Mouse (Mus musculus) hindbrain, embryonic 14.5 days (tissue): ENCODE data around the gene Gnb1l. TPM values are rescaled to one million over a fixed set of nuclear protein-coding genes. Genes with fewer than 3 reads are reported as not detected.

ENCODE experiments used
- ATAC-seq: fragments of 200-750 bp; cut with Nextera tagmentation; 2 replicates; pipeline ENCODE4 v1.8.0; 2017; ENCODE audit warnings: moderate number of reproducible peaks, mild to moderate bottlenecking, moderate TSS enrichment, moderate library complexity; ENCODE audit not compliant: low FRiP score
- DNase-seq: peaks from one replicate; pipeline ENCODE4 v3.0.0-alpha.2; 2015; ENCODE audit warnings: low spot score
- H3K27ac ChIP-seq: fragments of 300-500 bp; sonication (generic); 2 replicates; pipeline ENCODE4 v1.5.1; 2014; ENCODE audit warnings: mild to moderate bottlenecking, moderate library complexity
- H3K27me3 ChIP-seq: fragments of 300-500 bp; sonication (generic); 2 replicates; pipeline ENCODE4 v1.6.1; 2014; ENCODE audit warnings: mild to moderate bottlenecking, low read length, mixed read lengths; ENCODE audit not compliant: control insufficient read depth, insufficient read depth
- H3K36me3 ChIP-seq: fragments of 300-500 bp; sonication (generic); replicated peaks from 2 replicates; pipeline ENCODE4 v1.6.1; 2014; ENCODE audit not compliant: control insufficient read depth, insufficient read depth
- H3K4me1 ChIP-seq: fragments of 300-500 bp; sonication (generic); replicated peaks from 2 replicates; pipeline ENCODE4 v1.6.1; 2014; ENCODE audit warnings: antibody characterized with exemption, low read length, mixed read lengths; ENCODE audit not compliant: control insufficient read depth, insufficient read depth
- H3K4me2 ChIP-seq: fragments of 300-500 bp; sonication (generic); replicated peaks from 2 replicates; pipeline ENCODE4 v1.6.1; 2014; ENCODE audit warnings: mild to moderate bottlenecking, moderate library complexity
- H3K4me3 ChIP-seq: fragments of 300-500 bp; sonication (generic); replicated peaks from 2 replicates; pipeline ENCODE4 v1.5.1; 2014; ENCODE audit warnings: mild to moderate bottlenecking, low read length
- H3K9ac ChIP-seq: fragments of 300-500 bp; sonication (generic); 2 replicates; pipeline ENCODE4 v1.6.1; 2014
- H3K9me3 ChIP-seq: fragments of 300-500 bp; sonication (generic); 2 replicates; pipeline ENCODE4 v1.6.1; 2016; ENCODE audit warnings: low read length; ENCODE audit not compliant: control insufficient read depth
- WGBS: fragments of 180-500 bp; shearing (Covaris S2); extraction: QIAGEN DNeasy Blood & Tissue Kit; methylation state at CpG from one replicate; pipeline ENCODE4 v1.1.7; 2014; 5-methylcytosine and 5-hydroxymethylcytosine counted together
- polyA plus RNA-seq: library from polyadenylated mRNA; unstranded; fragments of >200 nt; fragmentation: Nextera tagmentation; extraction: Ambion mirVana; gene quantifications from 2 replicates; pipeline ENCODE4 v1.2.1, GENCODE M21; 2014

The Gnb1l gene
- polyA plus RNA-seq, 1 experiment from 2014 or later = 13.2 TPM

- H3K9ac ChIP-seq = peak overlapping the region; percentile 93
- H3K4me1 ChIP-seq = peaks cover 17% of the 10 kb centered on the region
- H3K36me3 ChIP-seq = peaks cover 19% of the 10 kb centered on the region
- H3K27ac ChIP-seq = peak overlapping the region; percentile 94
- ATAC-seq (peak; percentile 64; the same call in 1 of the 2 replicates), DNase-seq (peak; percentile 29)
- no peaks in the 10 kb centered on the region for H3K9me3 ChIP-seq
- WGBS = 7% methylated on average over 6 of the region's 6 CpGs
- peak overlapping the region; percentile 89 for H3K4me3 ChIP-seq
- no peaks in the 10 kb centered on the region for H3K27me3 ChIP-seq
- H3K4me2 ChIP-seq = peak overlapping the region; percentile 71
These were observed 523 bp upstream of the Gnb1l start for GRCm38 (mm10) chr16:18497865-18498515.

GRCm38 (mm10) chr16:18498996-18499395 is 483 bp downstream of the Gnb1l start:
- Histone ChIP-seq H3K27me3 (no peaks in the 10 kb centered on the region), H3K36me3 (peaks cover 26% of the 10 kb centered on the region), H3K4me1 (peaks cover 17% of the 10 kb centered on the region), H3K4me3 (peak overlapping the region; percentile 89), H3K27ac (peak overlapping the region; percentile 94; the same call in 1 of the 2 replicates), H3K9ac (peak overlapping the region; percentile 93), H3K9me3 (no peaks in the 10 kb centered on the region), H3K4me2 (peak overlapping the region; percentile 71)
- WGBS = under 1% methylated on average over 24 of the region's 24 CpGs
- DNase-seq = no peak
- no peak for ATAC-seq

GRCm38 (mm10) chr16:18501531-18501930 is 3.0 kb downstream of the Gnb1l start:
- no peaks in the 10 kb centered on the region for H3K27me3 ChIP-seq
- H3K36me3 ChIP-seq = peaks cover 26% of the 10 kb centered on the region
- H3K4me3 ChIP-seq = no peak overlapping the region
- H3K4me2 ChIP-seq = no peak overlapping the region
- peaks cover 17% of the 10 kb centered on the region for H3K4me1 ChIP-seq
- DNase-seq (no peak), ATAC-seq (no peak)
- H3K9me3 ChIP-seq = no peaks in the 10 kb centered on the region
- H3K9ac ChIP-seq = no peak overlapping the region
- H3K27ac ChIP-seq = no peak overlapping the region
- WGBS = 96% methylated on average over 6 of the region's 6 CpGs

GRCm38 (mm10) chr16:18503566-18504342 is 5.2 kb downstream of the Gnb1l start:
- H3K4me1 ChIP-seq = peaks cover 11% of the 10 kb centered on the region
- 94% methylated on average over 14 of the region's 14 CpGs for WGBS
- no peak overlapping the region for H3K4me2 ChIP-seq
- DNase-seq = no peak
- peaks cover 26% of the 10 kb centered on the region for H3K36me3 ChIP-seq
- no peak for ATAC-seq
- H3K27me3 ChIP-seq = no peaks in the 10 kb centered on the region
- H3K9me3 ChIP-seq = no peaks in the 10 kb centered on the region
- H3K27ac ChIP-seq = no peak overlapping the region
- H3K4me3 ChIP-seq = no peak overlapping the region
- no peak overlapping the region for H3K9ac ChIP-seq

- no peak for DNase-seq
- Histone ChIP-seq H3K4me1 (no peaks in the 10 kb centered on the region), H3K4me3 (no peak overlapping the region), H3K9ac (no peak overlapping the region), H3K27me3 (no peaks in the 10 kb centered on the region), H3K4me2 (no peak overlapping the region), H3K36me3 (peaks cover 17% of the 10 kb centered on the region), H3K9me3 (no peaks in the 10 kb centered on the region), H3K27ac (no peak overlapping the region)
- WGBS = 97% methylated on average over 3 of the region's 3 CpGs
- no peak for ATAC-seq
These were observed 8.1 kb downstream of the Gnb1l start for GRCm38 (mm10) chr16:18506524-18507199.

- peaks cover 12% of the 10 kb centered on the region for H3K36me3 ChIP-seq
- no peak overlapping the region for H3K27ac ChIP-seq
- no peaks in the 10 kb centered on the region for H3K9me3 ChIP-seq
- no peak overlapping the region for H3K4me3 ChIP-seq
- ATAC-seq (no peak), DNase-seq (no peak)
- H3K4me2 ChIP-seq = no peak overlapping the region
- no peaks in the 10 kb centered on the region for H3K4me1 ChIP-seq
- H3K9ac ChIP-seq = no peak overlapping the region
- no peaks in the 10 kb centered on the region for H3K27me3 ChIP-seq
- WGBS = 70% methylated on average over 1 of the region's 1 CpGs
These were observed 8.7 kb downstream of the Gnb1l start for GRCm38 (mm10) chr16:18507200-18507549.

GRCm38 (mm10) chr16:18511741-18512140 is 13.2 kb downstream of the Gnb1l start:
- Histone ChIP-seq H3K9ac (no peak overlapping the region), H3K9me3 (no peaks in the 10 kb centered on the region), H3K27ac (no peak overlapping the region), H3K4me2 (no peak overlapping the region), H3K4me3 (no peak overlapping the region), H3K36me3 (no peaks in the 10 kb centered on the region), H3K27me3 (no peaks in the 10 kb centered on the region), H3K4me1 (no peaks in the 10 kb centered on the region)
- DNase-seq = no peak
- 87% methylated on average over 5 of the region's 5 CpGs for WGBS
- no peak for ATAC-seq

- Histone ChIP-seq H3K9me3 (no peaks in the 10 kb centered on the region), H3K27me3 (no peaks in the 10 kb centered on the region), H3K4me3 (no peak overlapping the region), H3K27ac (no peak overlapping the region), H3K4me2 (no peak overlapping the region), H3K9ac (no peak overlapping the region), H3K4me1 (no peaks in the 10 kb centered on the region), H3K36me3 (no peaks in the 10 kb centered on the region)
- ATAC-seq (no peak), DNase-seq (no peak)
- 83% methylated on average over 6 of the region's 6 CpGs for WGBS
These were observed 15.0 kb downstream of the Gnb1l start for GRCm38 (mm10) chr16:18513508-18513907.

GRCm38 (mm10) chr16:18518091-18518490 is 19.6 kb downstream of the Gnb1l start:
- H3K4me3 ChIP-seq = no peak overlapping the region
- H3K4me2 ChIP-seq = no peak overlapping the region
- no peak for DNase-seq
- H3K27ac ChIP-seq = no peak overlapping the region
- no peaks in the 10 kb centered on the region for H3K9me3 ChIP-seq
- no peaks in the 10 kb centered on the region for H3K27me3 ChIP-seq
- H3K9ac ChIP-seq = no peak overlapping the region
- no peaks in the 10 kb centered on the region for H3K36me3 ChIP-seq
- no peak for ATAC-seq
- no peaks in the 10 kb centered on the region for H3K4me1 ChIP-seq
